Mouse (Mus musculus) cerebellum, adult 2 months (tissue): ENCODE measurements at regions not wholly inside any gene's neighbourhood (a gene's known extent, or its start where the extent isn't known, plus 50 kb on each side); places are given as distances from the start of the nearest gene placed in this dataset.

ENCODE experiments used
- CTCF ChIP-seq: fragments of 200-500 bp; IDR thresholded peaks from 2 replicates; pipeline ENCODE4 v1.5.1; 2011; ENCODE audit warnings: low read depth, mild to moderate bottlenecking, control low read depth, low read length, moderate library complexity, borderline replicate concordance; ENCODE audit not compliant: insufficient read depth
- POLR2A ChIP-seq: fragments of 200-500 bp; IDR thresholded peaks from 2 replicates; pipeline ENCODE4 v1.6.1; 2011; ENCODE audit warnings: low read length, control low read depth, borderline replicate concordance; ENCODE audit not compliant: insufficient read depth

DNA sequence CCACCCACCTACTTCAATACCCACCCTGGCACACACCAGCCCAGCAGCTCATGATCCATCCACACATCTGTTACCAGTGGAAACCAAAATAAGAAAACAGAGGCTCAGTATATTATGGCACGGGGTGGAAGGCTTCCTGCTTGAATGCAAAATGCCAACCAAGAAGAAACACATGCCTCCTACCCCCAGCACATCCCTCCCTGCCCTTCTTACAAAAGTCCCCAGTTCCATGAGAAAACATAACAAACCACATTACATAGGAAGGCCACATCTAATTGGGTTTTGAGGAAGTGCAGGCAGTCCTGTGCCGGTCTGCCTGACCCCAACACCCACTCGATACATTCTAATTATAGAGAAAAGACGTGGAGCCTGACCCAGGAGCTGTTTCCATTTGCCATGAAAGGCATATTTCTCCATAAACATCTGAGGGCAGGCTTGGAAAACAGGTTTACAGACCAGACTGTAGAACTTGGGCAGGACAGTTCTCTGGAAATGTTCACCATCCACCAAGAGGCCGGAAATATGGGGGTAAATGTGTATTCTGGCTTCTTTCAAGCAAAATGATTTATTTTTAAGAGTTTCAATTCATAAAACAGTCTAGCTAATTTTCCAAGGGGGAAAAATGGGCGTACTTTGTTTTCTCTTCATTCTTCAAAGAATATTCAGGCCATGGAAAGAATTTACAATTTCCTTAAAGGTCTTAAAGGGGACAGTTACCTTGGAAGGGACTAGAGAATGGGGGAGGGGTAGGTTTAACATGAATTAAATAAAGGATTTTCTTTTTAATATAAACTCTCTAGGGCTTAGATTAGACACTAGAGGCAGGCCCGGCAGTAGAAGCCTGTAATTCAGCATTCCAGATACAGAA lies 104.8 kb upstream of the Armc2 start:
- no peak for TF ChIP-seq CTCF
- TF ChIP-seq POLR2A, result no peak
